Mouse (Mus musculus): ENCODE results near the gene Prkrip1.

The Prkrip1 gene

GRCm38 (mm10) chr5:136198474-136199391 lies at the start of gene Prkrip1:
Gene Prkrip1 (minus strand): TSS chr5:136198963.
- peak; percentile 94 for DNase-seq

GRCm38 (mm10) chr5:136248441-136248840 lies 49.7 kb upstream of the Prkrip1 start:
- no peak for DNase-seq

GRCm38 (mm10) chr5:136246452-136246838 lies 47.7 kb upstream of the Prkrip1 start, which contains the start of gene Sh2b2:
Gene Sh2b2 (minus strand): TSS chr5:136246556.
- no peak for DNase-seq

- DNase-seq = no peak
Measured at GRCm38 (mm10) chr5:136245541-136246451, 47.0 kb upstream of the Prkrip1 start.

GRCm38 (mm10) chr5:136244762-136245540 lies 46.2 kb upstream of the Prkrip1 start:
- DNase-seq = peak; percentile 75

- DNase-seq = peak; percentile 37
Measured at GRCm38 (mm10) chr5:136243851-136244761, 45.3 kb upstream of the Prkrip1 start.

GRCm38 (mm10) chr5:136241161-136241560 lies 42.4 kb upstream of the Prkrip1 start:
- DNase-seq = peak; percentile 60

GRCm38 (mm10) chr5:136240381-136240780 lies 41.6 kb upstream of the Prkrip1 start:
- DNase-seq = peak; percentile 16

- DNase-seq = no peak
Measured at GRCm38 (mm10) chr5:136237607-136238006, 38.8 kb upstream of the Prkrip1 start.

GRCm38 (mm10) chr5:136236611-136237010 lies 37.8 kb upstream of the Prkrip1 start:
- no peak for DNase-seq

GRCm38 (mm10) chr5:136230348-136231035 lies 31.7 kb upstream of the Prkrip1 start:
- no peak for DNase-seq

GRCm38 (mm10) chr5:136226246-136226876 lies 27.6 kb upstream of the Prkrip1 start:
- DNase-seq = no peak

- DNase-seq = no peak
Measured at GRCm38 (mm10) chr5:136218585-136218984, 19.8 kb upstream of the Prkrip1 start.

- no peak for DNase-seq
Measured at GRCm38 (mm10) chr5:136217932-136218381, 19.2 kb upstream of the Prkrip1 start.

GRCm38 (mm10) chr5:136217004-136217665 lies 18.4 kb upstream of the Prkrip1 start:
- no peak for DNase-seq

GRCm38 (mm10) chr5:136215958-136216357 lies 17.2 kb upstream of the Prkrip1 start:
- DNase-seq = no peak

- DNase-seq = no peak
Measured at GRCm38 (mm10) chr5:136215211-136215610, 16.4 kb upstream of the Prkrip1 start.

GRCm38 (mm10) chr5:136213716-136214115 lies 15.0 kb upstream of the Prkrip1 start:
- DNase-seq = no peak

GRCm38 (mm10) chr5:136212716-136213115 lies 14.0 kb upstream of the Prkrip1 start:
- DNase-seq = no peak

Data from thymus, postnatal 14 days (tissue).